Mouse (Mus musculus) fibroblast of lung, adult 2 months (primary cell): Measurements from ENCODE around the gene 2310061N02Rik.
"Not testable (repeated sequence)": the region's sequence is repeated elsewhere in the genome, so short reads cannot be mapped to it uniquely, and the experiment has no call there.

Source experiments
- DNase-seq: peaks from one replicate; pipeline ENCODE4 v3.0.0-alpha.2; 2011; ENCODE audit warnings: low read depth

2310061N02Rik gene

DNA sequence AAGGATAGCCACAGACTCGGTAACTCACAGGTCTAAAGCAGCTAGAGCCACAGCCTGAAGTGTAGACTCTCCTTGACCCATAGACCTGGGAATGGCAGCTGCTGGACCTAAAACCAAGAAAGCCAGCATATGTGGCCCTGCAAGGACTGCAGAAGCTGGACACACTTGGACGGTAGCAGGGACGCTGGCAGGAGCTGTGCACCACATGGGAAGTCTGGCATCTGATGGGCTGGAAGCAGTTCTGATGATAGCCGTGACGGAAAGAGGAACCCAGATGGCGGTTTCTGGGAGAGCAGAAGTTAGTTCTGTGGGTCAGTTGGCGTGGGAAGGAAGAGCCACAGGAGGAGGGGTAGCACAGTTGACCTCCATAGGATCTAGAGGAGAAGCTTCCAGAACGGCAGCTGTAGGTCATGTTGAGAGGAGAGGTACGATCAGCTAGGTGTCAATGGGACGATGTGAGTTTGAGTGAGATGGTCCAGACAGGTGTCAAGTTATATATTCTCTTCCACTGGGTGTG is at the start of gene 2310061N02Rik:
Gene 2310061N02Rik, minus strand, starts transcription at position 467 of the 517 bp plus-strand sequence.
- DNase-seq: no peak

DNA sequence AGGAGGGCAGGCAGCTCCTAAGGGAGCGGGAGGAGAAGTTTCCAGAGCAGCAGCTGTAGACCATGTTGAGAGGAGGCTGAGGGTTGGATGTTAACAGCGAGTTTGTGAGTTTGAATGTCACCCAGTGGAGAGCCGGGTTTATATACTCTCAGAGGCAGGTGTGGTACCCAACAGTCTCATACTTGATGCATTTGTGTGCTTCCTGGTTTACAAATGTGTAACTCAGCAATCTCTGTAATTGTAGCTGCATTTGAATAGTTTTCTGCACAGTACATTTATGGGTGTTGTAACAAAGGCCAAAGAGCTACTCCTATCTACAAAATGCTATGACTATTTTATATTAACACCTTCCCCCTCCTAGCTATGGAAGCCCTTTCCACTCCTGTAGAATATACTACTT is 43.8 kb upstream of the 2310061N02Rik start, which contains the start of gene Krtap13:
Gene Krtap13, minus strand, starts transcription at position 101 of the 400 bp plus-strand sequence.
- DNase-seq: not testable (repeated sequence)

DNA sequence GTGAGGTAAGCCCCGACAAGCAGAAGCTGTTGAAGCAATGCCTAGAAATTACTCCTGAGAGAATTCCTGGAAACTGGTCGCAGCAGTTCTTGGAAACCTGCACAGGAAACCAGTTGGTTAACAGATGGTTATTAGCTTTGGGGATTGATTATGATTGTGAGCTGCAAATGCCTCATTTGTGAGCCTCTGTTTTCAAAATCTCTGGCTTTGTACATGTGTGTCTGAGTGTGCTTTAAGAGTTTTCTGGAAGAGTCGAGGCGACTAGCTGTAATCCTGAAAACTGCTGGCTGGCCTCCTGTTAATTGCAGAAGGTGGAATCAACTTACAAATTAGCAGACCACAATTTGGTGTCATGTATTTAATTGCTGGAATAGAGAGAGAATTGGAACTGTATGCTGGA is 40.2 kb upstream of the 2310061N02Rik start:
- no peak for DNase-seq

DNA sequence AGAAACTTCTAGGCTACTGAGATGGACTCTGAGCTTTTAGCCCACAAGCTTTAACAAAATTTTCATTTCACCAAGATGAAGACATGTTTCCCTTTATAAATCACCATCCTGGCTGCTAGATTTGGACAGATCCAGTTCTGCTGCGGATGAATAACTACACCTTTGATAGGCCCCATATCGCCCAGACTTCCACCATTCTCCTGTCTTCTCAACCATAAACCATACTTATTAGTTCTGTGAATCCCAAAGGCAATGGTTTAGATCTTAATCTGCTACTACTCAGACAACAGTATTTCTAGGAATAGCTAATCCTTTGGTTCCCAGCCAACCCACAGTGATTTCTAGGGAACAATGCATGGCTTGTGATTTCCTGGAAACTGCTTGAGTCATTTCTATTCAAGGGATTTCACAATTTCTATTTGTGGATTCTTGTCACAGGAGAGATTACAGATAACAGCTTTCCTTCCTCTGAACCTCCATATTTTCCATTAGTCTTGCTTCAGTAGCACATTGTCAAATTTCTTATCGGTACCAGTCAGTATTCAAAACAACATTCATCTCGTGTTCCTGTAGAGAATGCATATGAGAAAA is 37.1 kb upstream of the 2310061N02Rik start:
- no peak for DNase-seq

DNA sequence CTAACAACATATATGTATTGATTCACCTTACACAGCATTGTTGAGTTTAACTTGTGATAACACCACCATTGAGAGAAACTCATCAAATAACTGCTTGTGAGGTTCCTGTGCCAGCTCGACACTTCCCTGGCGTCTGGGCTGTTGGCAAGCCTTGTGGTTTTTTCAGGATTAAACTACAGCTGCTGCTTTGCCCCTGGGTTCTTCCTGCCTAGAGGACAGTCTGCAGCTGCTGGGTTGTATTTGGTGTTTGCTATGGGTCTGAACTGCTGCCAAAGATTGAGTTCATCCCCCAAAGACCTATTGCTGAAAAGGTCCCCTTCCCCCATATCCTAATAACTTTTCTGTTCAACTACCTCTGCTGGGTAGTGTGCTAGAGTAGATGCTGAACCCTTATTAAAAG is 27.6 kb upstream of the 2310061N02Rik start:
- no peak for DNase-seq

DNA sequence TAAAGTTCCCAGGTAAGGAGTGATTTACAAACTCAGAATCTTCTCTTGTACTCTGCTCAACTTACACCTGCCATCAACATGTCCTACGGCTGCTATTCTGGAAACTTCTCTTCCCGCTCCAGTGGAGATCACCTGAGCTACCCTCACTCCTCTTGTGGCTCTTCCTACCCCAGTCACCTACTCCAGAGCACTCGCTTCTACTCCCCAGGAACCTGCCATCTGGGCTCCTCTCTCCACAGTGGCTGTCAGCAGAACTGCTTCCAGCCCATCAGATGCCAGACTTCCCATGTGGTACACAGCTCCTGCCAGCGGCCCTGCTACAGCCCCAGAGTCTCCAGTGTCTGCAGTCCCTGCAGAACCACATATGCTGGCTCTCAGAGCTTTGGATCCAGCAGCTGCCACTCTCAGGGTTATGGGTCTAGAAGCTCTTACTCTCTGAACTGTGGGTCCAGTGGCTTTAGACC is 21.1 kb upstream of the 2310061N02Rik start, which contains the start of gene Krtap13-1:
Gene Krtap13-1, plus strand, starts transcription at position 51 of the 464 bp plus-strand sequence.
- no peak for DNase-seq

DNA sequence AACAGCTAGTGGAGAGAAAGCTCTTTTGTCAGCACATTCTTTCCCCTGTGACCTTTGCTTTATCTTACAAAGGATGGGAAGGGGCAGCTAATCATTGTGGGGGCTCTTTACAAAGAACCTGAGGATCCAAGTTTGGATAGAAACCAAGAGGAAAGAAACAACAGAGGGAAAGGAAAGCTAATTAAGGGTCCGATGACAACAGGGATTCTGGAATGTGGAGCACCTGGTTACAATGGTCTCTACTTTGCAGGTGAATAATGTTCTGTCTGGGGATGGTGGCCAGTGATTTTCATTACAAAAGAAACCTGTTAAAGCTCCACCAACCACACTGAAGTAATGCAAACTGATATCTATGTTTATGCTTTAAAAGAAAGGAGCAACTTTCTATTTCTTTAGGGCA is 12.3 kb upstream of the 2310061N02Rik start:
- DNase-seq: no peak

DNA sequence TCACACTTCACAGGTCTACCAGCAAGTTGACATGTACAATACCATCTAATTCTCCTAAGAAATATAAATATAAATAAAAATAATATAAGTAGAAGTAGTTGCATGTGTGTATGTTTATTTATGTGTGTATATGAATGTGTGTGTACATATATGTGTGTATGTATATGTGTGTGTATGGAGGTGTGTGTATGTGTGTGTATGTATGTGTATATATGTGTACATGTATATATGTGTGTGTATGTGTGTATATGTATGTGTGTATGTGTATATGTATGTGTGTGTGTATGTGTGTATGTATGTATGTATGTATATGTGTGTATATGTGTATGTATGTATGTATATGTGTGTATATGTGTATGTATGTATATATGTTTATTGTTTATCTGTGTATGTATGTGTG is 8.8 kb upstream of the 2310061N02Rik start:
- no peak for DNase-seq

DNA sequence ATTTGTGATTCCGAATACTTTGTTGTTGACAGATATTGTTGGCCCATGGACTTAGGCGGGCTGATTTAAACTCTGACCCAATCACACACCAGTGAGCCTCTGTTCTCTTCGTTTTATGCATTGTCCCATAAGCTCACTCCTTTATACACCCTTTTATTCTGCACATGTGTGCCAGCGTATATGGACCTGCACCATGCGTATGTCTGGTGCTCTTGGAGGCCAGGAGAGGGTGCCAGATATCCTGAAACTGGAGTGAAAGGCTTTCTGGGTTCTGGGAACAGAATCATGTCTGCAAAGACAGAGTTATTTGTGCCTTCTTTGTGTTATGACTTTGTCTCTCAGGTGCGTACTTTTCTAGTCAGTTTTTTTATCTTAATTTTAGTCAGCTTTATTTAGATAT is 3.5 kb upstream of the 2310061N02Rik start:
- no peak for DNase-seq

DNA sequence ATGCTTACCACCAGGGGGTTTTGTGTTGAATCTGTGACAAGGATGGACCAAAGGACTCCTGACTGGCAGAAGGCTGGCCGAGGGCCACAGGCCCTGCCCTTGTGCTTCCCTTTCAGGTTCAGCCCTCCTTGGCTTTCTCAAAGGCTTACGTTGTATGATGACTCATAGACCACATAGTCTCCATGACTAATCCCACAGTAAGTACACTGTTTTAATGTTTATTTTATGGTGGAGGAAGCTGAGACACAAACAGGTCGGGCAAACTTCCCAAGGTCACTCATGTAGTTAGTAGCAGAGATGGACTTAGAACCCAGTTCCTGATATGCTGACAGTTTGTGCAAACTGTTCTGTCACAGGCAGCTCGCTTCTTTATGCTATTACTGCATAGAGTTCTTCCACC is 3.0 kb upstream of the 2310061N02Rik start:
- no peak for DNase-seq

DNA sequence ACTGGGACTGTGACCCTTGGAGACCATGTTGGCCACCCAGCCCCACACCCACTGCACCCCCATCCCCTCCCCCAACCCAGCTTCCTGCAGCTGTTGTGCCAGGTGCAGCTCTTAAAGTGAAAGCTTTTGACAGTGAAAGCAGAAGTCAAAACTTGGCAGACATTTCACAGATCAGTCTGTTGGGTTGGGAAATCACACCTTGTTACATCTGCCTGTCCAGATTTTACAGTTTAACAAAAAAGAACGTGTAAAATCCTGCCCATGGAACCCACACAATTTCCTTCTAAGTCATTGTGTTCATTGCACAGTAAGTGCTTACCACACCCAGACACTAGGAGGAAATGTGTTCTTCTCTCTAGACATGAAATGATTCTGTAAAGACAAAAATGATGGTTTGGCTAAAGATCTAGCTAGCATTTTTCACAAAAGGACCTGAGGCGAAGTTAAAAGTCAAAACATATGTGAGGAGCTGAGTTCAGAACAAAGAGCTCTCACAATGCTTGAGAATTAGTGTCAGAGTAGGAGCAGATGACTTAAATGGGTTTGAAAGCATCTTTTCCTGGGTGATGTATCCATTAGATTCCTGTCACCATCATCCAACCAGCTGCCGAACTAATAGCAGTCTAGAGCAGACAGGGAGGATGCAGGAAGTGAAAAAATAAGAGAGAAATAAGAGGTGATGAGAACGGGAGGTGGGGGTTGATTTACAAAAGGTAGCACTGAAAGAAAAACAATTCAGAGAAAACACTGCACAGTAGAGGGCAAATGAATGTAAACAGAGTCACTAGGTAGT is 6.5 kb downstream of the 2310061N02Rik start:
- DNase-seq: no peak

DNA sequence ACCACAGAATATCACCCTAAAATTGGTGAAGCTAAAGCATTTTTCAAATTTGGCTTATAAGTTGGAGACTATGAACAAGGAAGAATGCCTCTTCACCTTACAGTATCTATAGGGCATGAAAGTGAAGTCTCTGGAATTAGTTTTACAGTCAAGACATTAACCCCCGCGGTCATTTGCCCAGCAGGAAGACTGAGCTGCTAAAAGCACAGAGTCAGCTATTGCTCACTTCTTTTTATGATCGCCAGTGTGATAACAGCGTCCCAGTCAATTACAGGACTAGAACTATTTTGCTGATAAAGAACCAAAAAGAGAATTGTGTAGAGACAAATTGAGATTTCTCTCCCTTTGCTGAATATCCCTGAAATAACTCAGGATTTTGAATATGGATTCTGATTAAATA is 11.5 kb downstream of the 2310061N02Rik start:
- DNase-seq: no peak

DNA sequence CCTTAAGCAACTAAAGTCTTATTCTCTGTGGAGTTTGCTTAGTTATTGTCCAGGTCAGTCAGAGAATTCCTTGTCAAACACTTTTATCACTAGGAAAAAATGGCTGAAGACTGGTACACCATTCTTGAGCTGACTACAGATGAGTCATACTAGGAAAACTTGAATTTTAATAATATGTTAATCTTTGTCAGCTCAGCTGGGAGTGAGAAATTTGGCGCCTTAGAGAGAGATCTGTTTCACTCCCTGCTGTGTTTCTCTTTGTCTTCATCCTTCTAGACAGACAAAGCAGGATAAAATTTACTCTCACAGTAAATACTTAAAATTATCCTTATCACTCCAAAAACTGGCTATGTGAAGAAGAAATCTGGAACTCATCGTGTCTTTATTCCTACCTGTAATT is 26.5 kb downstream of the 2310061N02Rik start:
- no peak for DNase-seq

DNA sequence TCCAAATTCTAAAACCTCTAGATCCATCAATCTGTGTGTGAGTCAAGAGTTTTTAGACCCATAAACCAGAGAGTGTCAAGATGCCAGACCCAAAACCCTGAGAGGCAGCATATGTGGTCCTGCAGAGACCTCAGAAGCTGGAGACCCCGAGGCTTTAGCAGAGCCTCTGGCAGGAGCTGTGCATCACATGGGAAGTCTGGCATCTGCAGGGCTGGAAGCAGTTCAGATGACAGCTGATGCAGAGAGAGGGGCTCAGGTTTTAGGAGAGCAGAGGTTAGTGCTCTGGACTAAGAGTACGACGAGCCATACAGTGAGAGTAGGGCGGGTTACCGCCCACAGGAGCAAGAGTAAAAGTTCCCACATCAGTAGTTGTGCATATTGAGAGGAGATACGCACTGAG is 28.7 kb downstream of the 2310061N02Rik start:
- DNase-seq: no peak

DNA sequence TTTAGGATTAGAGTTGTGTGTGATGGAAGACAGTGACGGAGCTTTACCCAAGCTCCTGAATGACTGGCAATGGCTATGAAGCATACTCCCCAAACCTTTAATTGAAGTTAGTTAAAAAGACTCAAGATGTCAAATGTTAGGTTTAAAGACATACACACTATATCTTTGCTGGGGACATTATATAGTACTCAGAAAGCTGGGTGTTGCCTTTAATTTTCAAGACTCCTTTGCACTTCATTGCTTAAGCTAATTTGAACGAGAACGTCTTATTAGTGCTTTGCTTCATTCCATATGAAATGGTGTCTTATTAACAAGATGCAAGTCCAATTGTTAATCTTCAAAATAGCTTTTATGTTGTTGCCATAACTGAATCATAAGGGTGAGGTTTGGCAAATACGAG is 36.2 kb downstream of the 2310061N02Rik start, which contains the start of gene Krtap27-1:
Gene Krtap27-1, minus strand, starts transcription at position 101 of the 400 bp plus-strand sequence.
- DNase-seq: no peak

DNA sequence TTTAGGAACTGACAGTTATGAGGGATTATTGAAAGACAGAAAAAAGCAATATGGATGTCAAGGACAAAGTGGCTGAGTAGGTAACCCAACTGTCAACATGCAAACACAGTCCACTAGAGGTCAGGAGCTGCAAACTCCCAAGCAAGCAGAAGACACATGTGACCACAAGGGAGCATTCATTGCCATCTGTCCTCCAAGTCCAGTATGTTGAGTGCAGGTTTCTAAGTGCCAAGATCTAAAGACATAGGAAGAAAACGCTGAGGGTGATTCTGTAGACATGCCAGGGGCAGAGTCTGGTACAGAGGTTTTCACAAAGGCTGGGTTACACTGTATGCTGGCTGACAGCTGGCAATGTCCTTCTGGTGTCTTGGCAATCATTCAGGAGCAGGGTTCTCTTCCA is 50.3 kb downstream of the 2310061N02Rik start:
- DNase-seq: no peak
